Mouse (Mus musculus) CH12.LX (cell line): ENCODE data around the gene Zswim3. TPM values are rescaled to one million over a fixed set of nuclear protein-coding genes. Genes with fewer than 3 reads are reported as not detected.
"Not testable (repeated sequence)": the region's sequence is repeated elsewhere in the genome, so short reads cannot be mapped to it uniquely, and the experiment has no call there.

Experiments
- DNase-seq: peaks from one replicate; pipeline ENCODE4 v3.0.0-alpha.2; 2013; ENCODE audit errors: extremely low read depth
- H3K27ac ChIP-seq: 2 replicates; pipeline ENCODE4 v1.5.1; 2012; ENCODE audit warnings: low read depth, mild to moderate bottlenecking, control low read depth, moderate library complexity; ENCODE audit not compliant: insufficient read depth
- H3K27me3 ChIP-seq: replicated peaks from 2 replicates; pipeline ENCODE3; 2012; ENCODE audit warnings: inconsistent platforms
- H3K36me3 ChIP-seq, 2 experiments: replicated peaks in 1 of 2; 2 replicates each; pipeline versions ENCODE3 to v1.6.1; 2012; ENCODE audit warnings: inconsistent platforms in 1 of 2, low read length in 1 of 2, mild to moderate bottlenecking in 1 of 2, mixed read lengths in 1 of 2, moderate library complexity in 1 of 2; ENCODE audit not compliant: control insufficient read depth in 1 of 2, insufficient read depth in 1 of 2
- H3K4me1 ChIP-seq, 2 experiments: 2 replicates each; pipeline ENCODE4 v1.6.1; 2012; ENCODE audit warnings: inconsistent platforms in 1 of 2, moderate library complexity in 1 of 2; ENCODE audit not compliant: insufficient read depth in 2 of 2, control insufficient read depth in 1 of 2
- H3K4me2 ChIP-seq: 2 replicates; pipeline ENCODE4 v1.6.1; 2012; ENCODE audit warnings: low read depth, mild to moderate bottlenecking, control low read depth; ENCODE audit not compliant: poor library complexity, insufficient read depth, severe bottlenecking
- H3K4me3 ChIP-seq, 3 experiments: fragments of 150-350 bp in 1 of 3; sonication (generic) in 1 of 3; replicated peaks in 1 of 3; 2 replicates each; pipeline versions ENCODE3 to v1.5.1; 2011 to 2012; ENCODE audit warnings: low read depth in 2 of 3, low read length in 2 of 3, mild to moderate bottlenecking in 2 of 3, moderate library complexity in 2 of 3, control low read depth in 1 of 3, improper control_type of control experiment in 1 of 3, inconsistent platforms in 1 of 3, mixed read lengths in 1 of 3; ENCODE audit not compliant: poor library complexity in 1 of 3
- H3K79me2 ChIP-seq: replicated peaks from 2 replicates; pipeline ENCODE4 v1.6.1; 2012; ENCODE audit warnings: mild to moderate bottlenecking, moderate library complexity; ENCODE audit not compliant: control insufficient read depth, poor library complexity, insufficient read depth, severe bottlenecking; ENCODE audit errors: extremely low read depth
- H3K9ac ChIP-seq: 2 replicates; pipeline ENCODE4 v1.6.1; 2012; ENCODE audit warnings: low read depth, mild to moderate bottlenecking, control low read depth, moderate library complexity; ENCODE audit not compliant: insufficient read depth
- H3K9me3 ChIP-seq: replicated peaks from 2 replicates; pipeline ENCODE3; 2012; ENCODE audit warnings: low read length, inconsistent platforms, mixed read lengths
- CTCF ChIP-seq, 2 experiments: IDR thresholded peaks in 1 of 2; conservative IDR thresholded peaks in 1 of 2; 2 replicates each; pipeline ENCODE4 v1.5.1; 2011 to 2012; ENCODE audit warnings: low read depth in 2 of 2, low read length in 2 of 2, improper control_type of control experiment in 1 of 2, inconsistent platforms in 1 of 2, mild to moderate bottlenecking in 1 of 2, moderate library complexity in 1 of 2
- ELF1 ChIP-seq: IDR thresholded peaks from 2 replicates; pipeline ENCODE4 v1.6.1; 2014; ENCODE audit warnings: low read depth, mild to moderate bottlenecking, inconsistent platforms, low read length, improper control_type of control experiment
- MYC ChIP-seq: IDR thresholded peaks from 2 replicates; pipeline ENCODE4 v1.6.1; 2011; ENCODE audit warnings: low read depth, mild to moderate bottlenecking, improper control_type of control experiment, low read length
- POLR2AphosphoS2 ChIP-seq: IDR thresholded peaks from 2 replicates; pipeline ENCODE4 v1.6.1; 2011; ENCODE audit warnings: low read depth, low read length, improper control_type of control experiment
- RAD21 ChIP-seq: IDR thresholded peaks from 2 replicates; pipeline ENCODE4 v1.6.1; 2011; ENCODE audit warnings: low read depth, mild to moderate bottlenecking, low read length, improper control_type of control experiment, moderate library complexity
- USF1 ChIP-seq: IDR thresholded peaks from 2 replicates; pipeline ENCODE4 v1.6.1; 2014; ENCODE audit warnings: low read depth, mild to moderate bottlenecking, inconsistent platforms, low read length, improper control_type of control experiment
- dilution Hi-C: fragments of 300-500 bp; cut with MboI; formaldehyde crosslinking; loops from 2 replicates; pipeline ENCODE4 v1.14.3; 2020; ENCODE audit warnings: low sequenced_read_pairs; ENCODE audit not compliant: extremely low pct_unique_long_range_greater_than_20kb, extremely low pct_ligation_motif_present
- in situ Hi-C: fragments of 300-500 bp; cut with MboI; formaldehyde crosslinking; loops from 3 replicates; pipeline ENCODE4 v1.14.3; 2019; ENCODE audit warnings: low sequenced_read_pairs, low pct_ligation_motif_present, low pct_unique_long_range_greater_than_20kb, mixed read lengths
- polyA plus RNA-seq: library from polyadenylated mRNA; unstranded; fragments of >175 nt; gene quantifications from 2 replicates; pipeline ENCODE4 v1.2.1, GENCODE M21; 2012; ENCODE audit warnings: low read depth; ENCODE audit not compliant: insufficient read length
- total RNA-seq, 2 experiments: library from RNA; depleted of rRNA; stranded (reverse); fragments of 300-350 nt in 1 of 2; fragments of >200 nt in 1 of 2; gene quantifications; 2 replicates each; pipeline ENCODE4 v1.2.3; 2012 to 2014

The Zswim3 gene
- total and polyA plus RNA-seq, 3 experiments, result 2.3 to 3.5 (median 2.5) TPM

DNA sequence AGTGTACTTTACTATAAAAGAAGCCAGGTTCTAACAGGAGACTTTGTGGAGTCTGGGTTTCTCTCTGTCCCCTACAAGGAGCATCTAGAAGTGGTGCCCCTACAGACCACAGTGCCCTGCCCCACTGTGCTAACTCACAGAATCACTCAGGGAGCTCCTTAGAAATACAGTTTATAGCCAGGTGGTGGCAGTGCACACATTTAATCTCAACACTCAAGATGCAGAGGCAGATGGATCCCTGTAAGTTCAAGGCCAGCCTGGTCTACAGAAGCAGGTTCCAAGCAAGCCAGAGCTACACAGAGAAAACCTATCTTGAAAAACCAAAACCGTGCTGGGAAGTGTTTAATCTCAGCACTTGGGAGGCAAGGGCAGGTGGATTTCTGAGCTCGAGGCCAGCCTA is 11.1 kb upstream of the Zswim3 start:
- H3K27me3 ChIP-seq, result no peaks in the 10 kb centered on the region
- DNase-seq, result no peak
- peaks cover 0 to 6% of the 10 kb centered on the region in 2 experiments; a peak in 2 of 4 replicates for H3K4me1 ChIP-seq
- TF ChIP-seq ELF1 (no peak), CTCF (conservative IDR thresholded peaks at IDR 0.05 in 1 of 2, IDR thresholded peaks at IDR 0.05 in 1 of 2; ENCODE audit: low read depth in 2 of 2, low read length in 2 of 2) (peak in 1 of 2 experiments; percentile 52; a peak in 2 of 4 replicates)
- H3K9ac ChIP-seq, result no peak overlapping the region
- in situ Hi-C loops, result no loop called here
- dilution Hi-C loops, result no loop called here
- no peak overlapping the region for H3K4me2 ChIP-seq
- H3K4me3 ChIP-seq, result no peak overlapping the region
- H3K79me2 ChIP-seq, result no peaks in the 10 kb centered on the region
- H3K27ac ChIP-seq, result no peak overlapping the region
- peaks cover 52 to 82% of the 10 kb centered on the region in 2 experiments for H3K36me3 ChIP-seq
- H3K9me3 ChIP-seq, result no peaks in the 10 kb centered on the region

DNA sequence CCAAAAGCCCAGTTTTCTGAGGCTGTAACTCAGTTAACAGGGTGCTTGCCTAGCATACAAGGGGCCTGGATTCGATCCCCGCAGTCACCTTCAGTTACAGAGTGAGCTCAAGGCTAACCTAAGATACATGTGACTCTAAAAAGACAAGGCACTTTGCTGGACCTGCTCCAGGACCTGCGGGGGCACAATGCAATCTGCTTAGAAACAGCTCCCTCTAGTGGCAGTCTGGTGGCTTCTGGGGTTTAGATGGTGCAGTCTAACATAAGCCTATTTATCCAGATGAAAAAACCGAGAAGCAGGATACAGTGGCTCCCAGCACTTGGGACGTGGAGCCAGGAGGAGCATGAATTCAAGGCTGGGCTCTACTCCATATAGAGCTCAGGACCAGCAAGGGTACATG is 10.6 kb upstream of the Zswim3 start:
- Histone ChIP-seq H3K79me2 (no peaks in the 10 kb centered on the region), H3K4me2 (no peak overlapping the region), H3K4me3 (no peak overlapping the region), H3K9me3 (no peaks in the 10 kb centered on the region), H3K27ac (no peak overlapping the region), H3K9ac (no peak overlapping the region), H3K4me1 (peaks cover 0 to 6% of the 10 kb centered on the region in 2 experiments; a peak in 2 of 4 replicates), H3K36me3 (peaks cover 52 to 83% of the 10 kb centered on the region in 2 experiments), H3K27me3 (no peaks in the 10 kb centered on the region)
- TF ChIP-seq RAD21 (peak; percentile 57), CTCF (conservative IDR thresholded peaks at IDR 0.05 in 1 of 2, IDR thresholded peaks at IDR 0.05 in 1 of 2; ENCODE audit: low read depth in 2 of 2, low read length in 2 of 2) (peak; percentile 83 to 90), POLR2AphosphoS2 (no peak)
- dilution Hi-C loops (no loop called here), in situ Hi-C loops (no loop called here)
- peak; percentile 79 for DNase-seq

DNA sequence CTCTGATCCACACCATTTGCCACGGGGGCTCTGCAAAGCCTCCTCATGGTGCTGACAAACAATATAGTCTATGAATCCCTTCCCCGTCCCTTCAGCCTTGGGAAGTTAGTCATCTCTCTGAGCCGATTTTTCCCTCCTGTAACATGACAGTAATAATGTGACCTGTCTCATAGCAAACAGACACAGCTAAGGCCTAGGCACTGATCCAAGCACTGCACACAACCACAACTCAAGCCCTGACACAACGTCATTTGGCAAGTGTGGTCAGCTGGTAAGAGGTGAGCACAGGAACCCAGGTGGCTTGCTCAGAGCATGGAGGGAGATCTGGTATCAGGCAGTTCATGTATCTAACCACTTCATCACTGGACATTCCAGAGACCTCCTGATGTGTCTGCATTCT is 9.0 kb upstream of the Zswim3 start:
- H3K4me2 ChIP-seq, result no peak overlapping the region
- H3K4me3 ChIP-seq, result no peak overlapping the region
- DNase-seq, result no peak
- dilution Hi-C loops (no loop called here), in situ Hi-C loops (no loop called here)
- TF ChIP-seq USF1, result no peak
- no peak for TF ChIP-seq MYC
- H3K36me3 ChIP-seq, result peaks cover 59 to 85% of the 10 kb centered on the region in 2 experiments
- no peak overlapping the region for H3K27ac ChIP-seq
- peaks cover 0 to 6% of the 10 kb centered on the region in 2 experiments; a peak in 2 of 4 replicates for H3K4me1 ChIP-seq
- H3K27me3 ChIP-seq, result no peaks in the 10 kb centered on the region
- no peaks in the 10 kb centered on the region for H3K79me2 ChIP-seq
- H3K9me3 ChIP-seq, result no peaks in the 10 kb centered on the region
- no peak overlapping the region for H3K9ac ChIP-seq

DNA sequence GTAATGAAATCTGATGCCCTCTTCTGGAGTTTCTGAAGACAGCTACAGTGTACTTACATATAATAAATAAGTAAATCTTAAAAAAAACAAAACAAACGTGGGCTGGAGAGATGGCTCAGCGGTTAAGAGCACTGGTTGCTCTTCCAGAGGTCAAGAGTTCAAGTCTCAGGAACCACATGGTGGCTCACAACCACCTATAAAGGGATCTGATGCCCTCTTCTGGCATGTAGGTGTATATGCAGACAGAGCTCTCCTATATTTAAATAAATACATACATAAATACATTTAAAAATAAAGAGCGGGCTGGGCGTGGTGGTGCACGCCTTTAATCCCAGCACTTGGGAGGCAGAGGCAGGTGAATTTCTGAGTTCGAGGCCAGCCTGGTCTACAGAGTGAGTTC is 6.3 kb upstream of the Zswim3 start:
- dilution Hi-C loops, in situ Hi-C loops: not testable (repeated sequence)
- H3K36me3 ChIP-seq, result peaks cover 38 to 81% of the 10 kb centered on the region in 2 experiments

More for the DNA sequence above, 6.3 kb upstream of the Zswim3 start:
- H3K4me3 ChIP-seq, H3K4me2 ChIP-seq, H3K79me2 ChIP-seq, H3K9ac ChIP-seq, H3K27me3 ChIP-seq, H3K9me3 ChIP-seq, H3K27ac ChIP-seq: not testable (repeated sequence)
- TF ChIP-seq MYC, result peak; percentile 65; the same call in 1 of the 2 replicates
- TF ChIP-seq CTCF (conservative IDR thresholded peaks at IDR 0.05 in 1 of 2, IDR thresholded peaks at IDR 0.05 in 1 of 2; ENCODE audit: low read depth in 2 of 2, low read length in 2 of 2), result peak in 1 of 2 experiments; percentile 49; a peak in 2 of 4 replicates
- H3K4me1 ChIP-seq, result peaks cover 2 to 13% of the 10 kb centered on the region in 2 experiments; a peak in 2 of 4 replicates
- DNase-seq, result peak; percentile 39
